Mouse (Mus musculus) liver, postnatal 0 days (tissue): ENCODE data around the gene Kif2c.

Source experiments
- CTCF ChIP-seq: sonication (generic); IDR thresholded peaks from 2 replicates; pipeline ENCODE4 v1.5.1; 2016; ENCODE audit warnings: antibody characterized with exemption, low read depth
- EP300 ChIP-seq: IDR thresholded peaks from 2 replicates; pipeline ENCODE4 v1.6.1; 2016; ENCODE audit warnings: antibody characterized with exemption, low read depth, mild to moderate bottlenecking

DNA sequence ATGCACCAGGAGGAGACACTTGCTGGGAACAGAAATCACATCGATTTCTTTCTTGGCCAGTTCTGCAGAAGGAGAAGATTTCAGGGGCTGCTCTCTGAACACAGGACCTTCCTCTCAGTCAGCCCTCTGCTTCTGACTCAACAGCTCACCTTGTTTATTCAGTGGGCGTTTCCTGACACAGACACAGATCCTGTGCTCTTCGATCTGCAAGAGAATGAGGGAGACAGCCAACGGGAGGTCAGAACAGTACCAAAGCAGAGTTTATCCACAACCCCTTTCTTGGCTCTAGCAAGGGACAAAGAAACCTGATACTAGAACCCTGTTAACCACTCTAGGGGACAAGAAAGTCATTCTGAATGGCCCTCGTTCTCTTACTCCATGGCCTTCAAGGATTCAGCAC, 12.5 kb downstream of the Kif2c start:
- TF ChIP-seq CTCF (no peak), EP300 (no peak)
